Mouse (Mus musculus) CH12.LX (cell line): ENCODE measurements around the gene Sema4g. TPM values are rescaled to one million over a fixed set of nuclear protein-coding genes. Genes with fewer than 3 reads are reported as not detected.

ENCODE experiments used
- DNase-seq: peaks from one replicate; pipeline ENCODE4 v3.0.0-alpha.2; 2013; ENCODE audit errors: extremely low read depth
- H3K27ac ChIP-seq: 2 replicates; pipeline ENCODE4 v1.5.1; 2012; ENCODE audit warnings: low read depth, mild to moderate bottlenecking, control low read depth, moderate library complexity; ENCODE audit not compliant: insufficient read depth
- H3K27me3 ChIP-seq: replicated peaks from 2 replicates; pipeline ENCODE3; 2012; ENCODE audit warnings: inconsistent platforms
- H3K36me3 ChIP-seq, 2 experiments: replicated peaks in 1 of 2; 2 replicates each; pipeline versions ENCODE3 to v1.6.1; 2012; ENCODE audit warnings: inconsistent platforms in 1 of 2, low read length in 1 of 2, mild to moderate bottlenecking in 1 of 2, mixed read lengths in 1 of 2, moderate library complexity in 1 of 2; ENCODE audit not compliant: control insufficient read depth in 1 of 2, insufficient read depth in 1 of 2
- H3K4me1 ChIP-seq, 2 experiments: 2 replicates each; pipeline ENCODE4 v1.6.1; 2012; ENCODE audit warnings: inconsistent platforms in 1 of 2, moderate library complexity in 1 of 2; ENCODE audit not compliant: insufficient read depth in 2 of 2, control insufficient read depth in 1 of 2
- H3K4me2 ChIP-seq: 2 replicates; pipeline ENCODE4 v1.6.1; 2012; ENCODE audit warnings: low read depth, mild to moderate bottlenecking, control low read depth; ENCODE audit not compliant: poor library complexity, insufficient read depth, severe bottlenecking
- H3K4me3 ChIP-seq, 3 experiments: fragments of 150-350 bp in 1 of 3; sonication (generic) in 1 of 3; replicated peaks in 1 of 3; 2 replicates each; pipeline versions ENCODE3 to v1.5.1; 2011 to 2012; ENCODE audit warnings: low read depth in 2 of 3, low read length in 2 of 3, mild to moderate bottlenecking in 2 of 3, moderate library complexity in 2 of 3, control low read depth in 1 of 3, improper control_type of control experiment in 1 of 3, inconsistent platforms in 1 of 3, mixed read lengths in 1 of 3; ENCODE audit not compliant: poor library complexity in 1 of 3
- H3K79me2 ChIP-seq: replicated peaks from 2 replicates; pipeline ENCODE4 v1.6.1; 2012; ENCODE audit warnings: mild to moderate bottlenecking, moderate library complexity; ENCODE audit not compliant: control insufficient read depth, poor library complexity, insufficient read depth, severe bottlenecking; ENCODE audit errors: extremely low read depth
- H3K9ac ChIP-seq: 2 replicates; pipeline ENCODE4 v1.6.1; 2012; ENCODE audit warnings: low read depth, mild to moderate bottlenecking, control low read depth, moderate library complexity; ENCODE audit not compliant: insufficient read depth
- H3K9me3 ChIP-seq: replicated peaks from 2 replicates; pipeline ENCODE3; 2012; ENCODE audit warnings: low read length, inconsistent platforms, mixed read lengths
- BHLHE40 ChIP-seq: IDR thresholded peaks from 2 replicates; pipeline ENCODE4 v1.6.1; 2011; ENCODE audit warnings: mild to moderate bottlenecking, low read depth, low read length, improper control_type of control experiment
- CHD1 ChIP-seq: IDR thresholded peaks from 2 replicates; pipeline ENCODE4 v1.6.1; 2012; ENCODE audit warnings: low read depth, low read length, improper control_type of control experiment, inconsistent platforms
- CHD2 ChIP-seq: IDR thresholded peaks from 2 replicates; pipeline ENCODE4 v1.6.1; 2011; ENCODE audit warnings: low read length, improper control_type of control experiment
- CTCF ChIP-seq, 2 experiments: IDR thresholded peaks in 1 of 2; conservative IDR thresholded peaks in 1 of 2; 2 replicates each; pipeline ENCODE4 v1.5.1; 2011 to 2012; ENCODE audit warnings: low read depth in 2 of 2, low read length in 2 of 2, improper control_type of control experiment in 1 of 2, inconsistent platforms in 1 of 2, mild to moderate bottlenecking in 1 of 2, moderate library complexity in 1 of 2
- GABPA ChIP-seq: IDR thresholded peaks from 2 replicates; pipeline ENCODE4 v1.6.1; 2012; ENCODE audit warnings: low read depth, low read length, improper control_type of control experiment, inconsistent platforms; ENCODE audit not compliant: insufficient replicate concordance
- HCFC1 ChIP-seq: IDR thresholded peaks from 2 replicates; pipeline ENCODE4 v1.6.1; 2012; ENCODE audit warnings: low read depth, mild to moderate bottlenecking, inconsistent platforms, low read length, improper control_type of control experiment
- IRF4 ChIP-seq: IDR thresholded peaks from 2 replicates; pipeline ENCODE4 v1.6.1; 2014; ENCODE audit warnings: low read depth, mild to moderate bottlenecking, inconsistent platforms, low read length, improper control_type of control experiment
- KAT2A ChIP-seq: IDR thresholded peaks from 2 replicates; pipeline ENCODE4 v1.6.1; 2012; ENCODE audit warnings: low read length, improper control_type of control experiment, inconsistent platforms; ENCODE audit not compliant: insufficient replicate concordance
- MAZ ChIP-seq: IDR thresholded peaks from 2 replicates; pipeline ENCODE4 v1.6.1; 2012; ENCODE audit warnings: low read depth, mild to moderate bottlenecking, inconsistent platforms, low read length, improper control_type of control experiment, moderate library complexity
- MYC ChIP-seq: IDR thresholded peaks from 2 replicates; pipeline ENCODE4 v1.6.1; 2011; ENCODE audit warnings: low read depth, mild to moderate bottlenecking, improper control_type of control experiment, low read length
- NELFE ChIP-seq: IDR thresholded peaks from 2 replicates; pipeline ENCODE4 v1.6.1; 2011; ENCODE audit warnings: low read depth, low read length, improper control_type of control experiment
- PAX5 ChIP-seq: IDR thresholded peaks from 2 replicates; pipeline ENCODE4 v1.6.1; 2012; ENCODE audit warnings: low read length, inconsistent platforms, mixed read lengths
- POLR2A ChIP-seq: IDR thresholded peaks from 2 replicates; pipeline ENCODE4 v1.6.1; 2011; ENCODE audit warnings: low read depth, mild to moderate bottlenecking, improper control_type of control experiment, low read length
- POLR2AphosphoS2 ChIP-seq: IDR thresholded peaks from 2 replicates; pipeline ENCODE4 v1.6.1; 2011; ENCODE audit warnings: low read depth, low read length, improper control_type of control experiment
- RAD21 ChIP-seq: IDR thresholded peaks from 2 replicates; pipeline ENCODE4 v1.6.1; 2011; ENCODE audit warnings: low read depth, mild to moderate bottlenecking, low read length, improper control_type of control experiment, moderate library complexity
- RCOR1 ChIP-seq: conservative IDR thresholded peaks from 2 replicates; pipeline ENCODE4 v1.6.1; 2012; ENCODE audit warnings: low read depth, mild to moderate bottlenecking, inconsistent platforms, low read length, improper control_type of control experiment
- SIN3A ChIP-seq: IDR thresholded peaks from 2 replicates; pipeline ENCODE4 v1.6.1; 2012; ENCODE audit warnings: low read length, improper control_type of control experiment, inconsistent platforms
- SMC3 ChIP-seq: IDR thresholded peaks from 2 replicates; pipeline ENCODE4 v1.6.1; 2011; ENCODE audit warnings: low read depth, low read length, improper control_type of control experiment
- UBTF ChIP-seq: IDR thresholded peaks from 2 replicates; pipeline ENCODE4 v1.6.1; 2012; ENCODE audit warnings: low read depth, mild to moderate bottlenecking, inconsistent platforms, low read length, improper control_type of control experiment, moderate library complexity
- USF2 ChIP-seq: conservative IDR thresholded peaks from 2 replicates; pipeline ENCODE4 v1.6.1; 2011; ENCODE audit warnings: low read depth, low read length, improper control_type of control experiment
- ZC3H11A ChIP-seq: IDR thresholded peaks from 2 replicates; pipeline ENCODE4 v1.6.1; 2012; ENCODE audit warnings: low read depth, mild to moderate bottlenecking, inconsistent platforms, low read length, improper control_type of control experiment
- ZMIZ1 ChIP-seq: IDR thresholded peaks from 2 replicates; pipeline ENCODE4 v1.6.1; 2012; ENCODE audit warnings: low read depth, mild to moderate bottlenecking, inconsistent platforms, low read length, improper control_type of control experiment
- dilution Hi-C: fragments of 300-500 bp; cut with MboI; formaldehyde crosslinking; loops from 2 replicates; pipeline ENCODE4 v1.14.3; 2020; ENCODE audit warnings: low sequenced_read_pairs; ENCODE audit not compliant: extremely low pct_unique_long_range_greater_than_20kb, extremely low pct_ligation_motif_present
- in situ Hi-C: fragments of 300-500 bp; cut with MboI; formaldehyde crosslinking; loops from 3 replicates; pipeline ENCODE4 v1.14.3; 2019; ENCODE audit warnings: low sequenced_read_pairs, low pct_ligation_motif_present, low pct_unique_long_range_greater_than_20kb, mixed read lengths
- polyA plus RNA-seq: library from polyadenylated mRNA; unstranded; fragments of >175 nt; gene quantifications from 2 replicates; pipeline ENCODE4 v1.2.1, GENCODE M21; 2012; ENCODE audit warnings: low read depth; ENCODE audit not compliant: insufficient read length
- total RNA-seq, 2 experiments: library from RNA; depleted of rRNA; stranded (reverse); fragments of 300-350 nt in 1 of 2; fragments of >200 nt in 1 of 2; gene quantifications; 2 replicates each; pipeline ENCODE4 v1.2.3; 2012 to 2014

The Sema4g gene
- total and polyA plus RNA-seq, 3 experiments: 0.71 to 8.4 (median 1.1) TPM

DNA sequence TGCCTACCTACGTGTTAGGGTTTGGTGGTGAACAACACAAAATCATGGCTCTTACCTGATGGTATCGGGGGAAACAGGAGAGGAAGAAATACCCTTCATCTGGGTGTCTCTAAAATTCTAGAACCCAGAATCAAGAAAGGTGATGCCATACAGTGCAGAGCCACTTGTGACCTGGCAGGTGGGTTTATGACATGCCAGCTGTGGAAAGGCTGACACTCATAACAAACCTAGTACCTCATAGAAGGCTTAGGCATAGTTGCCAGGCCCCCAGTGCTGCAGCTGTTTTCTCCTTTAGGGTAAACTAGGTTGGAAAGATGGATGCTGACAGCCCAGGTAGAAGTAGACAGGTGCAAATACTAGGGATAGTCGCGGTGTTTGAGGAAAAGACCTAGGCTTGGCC is 4.5 kb upstream of the Sema4g start:
- dilution Hi-C loops: no loop called here

DNA sequence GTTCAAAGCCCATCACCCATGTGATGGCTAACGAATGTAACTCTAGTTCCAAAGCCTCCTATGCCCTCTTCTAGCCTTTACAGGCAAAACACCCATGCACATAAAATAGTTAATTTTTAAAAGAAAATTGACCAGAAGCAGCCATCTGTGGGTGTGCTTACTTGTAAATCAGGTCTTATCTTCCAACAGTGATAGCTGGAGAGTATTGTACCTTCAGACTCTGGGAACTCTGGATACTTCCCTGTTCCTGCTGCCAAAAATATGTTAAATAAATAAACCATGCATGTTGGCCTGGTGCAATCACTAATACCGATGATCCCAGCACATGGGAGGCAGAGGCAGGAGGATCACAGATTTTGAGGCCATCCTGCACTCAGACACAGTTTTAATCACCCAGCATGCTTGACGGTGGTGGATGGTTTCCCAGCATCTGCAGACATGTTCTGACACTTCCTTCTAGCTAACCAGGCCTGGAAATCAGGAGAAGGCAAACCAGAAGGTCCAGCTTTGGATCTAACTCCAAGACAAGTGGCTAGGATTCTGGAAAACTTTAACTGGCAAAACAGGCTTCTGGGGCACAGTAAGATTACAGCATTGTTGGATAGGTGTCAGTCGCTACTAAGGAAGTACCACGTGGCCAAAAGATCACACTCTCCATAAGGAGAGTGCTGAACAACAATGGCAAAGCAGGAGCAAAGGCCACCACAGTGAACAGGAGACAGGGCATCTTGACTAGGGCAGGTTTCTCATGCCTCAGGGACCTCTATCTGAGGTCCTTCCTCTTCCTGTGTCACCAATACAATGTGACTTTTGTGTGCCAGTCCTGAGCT is 3.5 kb upstream of the Sema4g start:
- Histone ChIP-seq H3K36me3 (peaks cover 4 to 37% of the 10 kb centered on the region in 2 experiments), H3K4me2 (no peak overlapping the region), H3K27me3 (no peaks in the 10 kb centered on the region), H3K9me3 (no peaks in the 10 kb centered on the region), H3K9ac (no peak overlapping the region), H3K4me1 (peaks cover 8 to 45% of the 10 kb centered on the region in 2 experiments), H3K79me2 (no peaks in the 10 kb centered on the region), H3K4me3 (no peak overlapping the region), H3K27ac (no peak overlapping the region)
- no peak for DNase-seq
- TF ChIP-seq SIN3A: no peak
- TF ChIP-seq CHD1: no peak
- no peak for TF ChIP-seq CHD2
- TF ChIP-seq POLR2A: no peak
- no peak for TF ChIP-seq MAZ
- no peak for TF ChIP-seq SMC3
- TF ChIP-seq ZMIZ1: no peak
- no peak for TF ChIP-seq HCFC1
- dilution Hi-C loops: no loop called here
- in situ Hi-C loops: no loop called here

More for the DNA sequence above, 4.5 kb upstream of the Sema4g start:
- Histone ChIP-seq H3K9ac (no peak overlapping the region), H3K27me3 (no peaks in the 10 kb centered on the region), H3K4me3 (no peak overlapping the region), H3K4me1 (peaks cover 8 to 53% of the 10 kb centered on the region in 2 experiments), H3K9me3 (no peaks in the 10 kb centered on the region), H3K36me3 (peaks cover 10 to 38% of the 10 kb centered on the region in 2 experiments), H3K4me2 (no peak overlapping the region), H3K79me2 (no peaks in the 10 kb centered on the region), H3K27ac (no peak overlapping the region)
- in situ Hi-C loops: no loop called here
- no peak for DNase-seq
- TF ChIP-seq MAZ (no peak), PAX5 (no peak), ZC3H11A (no peak), RCOR1 (no peak), GABPA (no peak), NELFE (no peak), POLR2AphosphoS2 (no peak), CHD1 (no peak), USF2 (no peak), BHLHE40 (no peak), IRF4 (no peak), SMC3 (no peak), KAT2A (no peak), CTCF (conservative IDR thresholded peaks at IDR 0.05 in 1 of 2, IDR thresholded peaks at IDR 0.05 in 1 of 2; ENCODE audit: low read depth in 2 of 2, low read length in 2 of 2) (no peak), UBTF (no peak), MYC (no peak), RAD21 (no peak)
- TF ChIP-seq, all 38 proteins: peak for 0
